Mouse (Mus musculus) lung, adult 2 months (tissue): ENCODE measurements around the gene Psmd10.

Experiments used
- CTCF ChIP-seq: fragments of 200-500 bp; IDR thresholded peaks from 2 replicates; pipeline ENCODE4 v1.5.1; 2011; ENCODE audit warnings: mild to moderate bottlenecking, low read length, control low read depth; ENCODE audit not compliant: insufficient read depth
- POLR2A ChIP-seq: fragments of 200-500 bp; IDR thresholded peaks from 2 replicates; pipeline ENCODE4 v1.6.1; 2011; ENCODE audit warnings: low read depth, mild to moderate bottlenecking, control low read depth, low read length, borderline replicate concordance; ENCODE audit errors: extremely low read depth

DNA sequence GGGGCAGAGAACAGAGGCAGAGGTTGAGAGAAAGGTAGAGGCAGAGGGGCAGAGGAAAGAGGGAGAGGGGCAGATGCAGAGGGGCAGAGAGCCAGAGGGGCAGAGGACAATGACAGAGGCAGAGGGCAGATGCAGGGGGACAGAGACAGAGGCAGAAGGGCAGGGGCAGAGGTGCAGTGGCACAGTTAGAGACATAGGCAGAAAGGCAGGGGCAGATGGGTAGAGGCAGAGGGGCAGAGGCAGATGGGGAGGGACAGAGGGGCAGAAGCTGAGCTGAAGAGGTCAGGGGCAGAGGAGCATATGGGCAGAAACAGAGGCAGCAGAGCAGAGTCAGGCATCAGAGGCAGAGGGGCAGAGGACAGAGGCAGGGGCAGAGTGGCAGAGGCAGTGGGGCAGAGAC is 42.4 kb upstream of the Psmd10 start:
- TF ChIP-seq POLR2A = no peak
- TF ChIP-seq CTCF = no peak
